Mouse (Mus musculus): ENCODE measurements at regions not wholly inside any gene's neighbourhood (a gene's known extent, or its start where the extent isn't known, plus 50 kb on each side); places are given as distances from the start of the nearest gene placed in this dataset.

DNA sequence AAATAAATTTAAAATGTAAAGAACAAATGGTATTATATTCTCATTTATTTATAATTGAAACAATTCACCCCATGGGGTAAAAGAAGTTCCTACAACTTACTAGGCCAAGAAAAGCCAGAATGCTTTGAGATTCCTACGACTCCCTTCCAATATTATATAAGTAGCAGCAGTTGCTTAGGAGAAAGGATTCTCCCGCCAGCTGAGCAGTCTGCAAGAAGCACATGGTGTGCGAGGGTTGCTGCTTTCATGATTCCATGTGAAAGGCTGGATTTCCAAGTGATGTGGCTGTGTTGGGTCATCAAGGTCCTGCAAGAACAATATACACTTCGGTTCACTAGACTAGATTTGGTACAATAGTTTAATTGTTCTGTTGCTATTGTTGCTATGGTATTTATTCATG lies 659.6 kb upstream of the Kirrel3 start:
- DNase-seq: no peak

DNA sequence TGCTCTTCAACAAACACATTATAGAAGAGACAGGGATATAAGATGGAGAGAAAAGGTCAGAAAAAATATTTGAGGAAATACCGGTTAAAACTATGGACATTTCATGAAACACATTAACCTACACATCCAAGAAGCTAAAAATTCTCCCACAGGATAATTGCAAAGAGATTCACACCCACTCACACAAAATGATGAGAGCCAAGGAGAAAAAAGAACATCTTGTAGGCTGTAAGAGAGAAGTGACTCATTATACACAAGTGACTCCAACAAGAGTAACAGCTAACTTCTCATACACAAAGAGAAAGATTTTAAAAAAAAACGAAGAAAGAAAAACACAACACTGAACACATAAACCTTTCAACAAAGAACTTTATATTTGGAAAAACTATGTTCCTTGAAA lies 658.3 kb upstream of the Kirrel3 start:
- no peak for DNase-seq

DNA sequence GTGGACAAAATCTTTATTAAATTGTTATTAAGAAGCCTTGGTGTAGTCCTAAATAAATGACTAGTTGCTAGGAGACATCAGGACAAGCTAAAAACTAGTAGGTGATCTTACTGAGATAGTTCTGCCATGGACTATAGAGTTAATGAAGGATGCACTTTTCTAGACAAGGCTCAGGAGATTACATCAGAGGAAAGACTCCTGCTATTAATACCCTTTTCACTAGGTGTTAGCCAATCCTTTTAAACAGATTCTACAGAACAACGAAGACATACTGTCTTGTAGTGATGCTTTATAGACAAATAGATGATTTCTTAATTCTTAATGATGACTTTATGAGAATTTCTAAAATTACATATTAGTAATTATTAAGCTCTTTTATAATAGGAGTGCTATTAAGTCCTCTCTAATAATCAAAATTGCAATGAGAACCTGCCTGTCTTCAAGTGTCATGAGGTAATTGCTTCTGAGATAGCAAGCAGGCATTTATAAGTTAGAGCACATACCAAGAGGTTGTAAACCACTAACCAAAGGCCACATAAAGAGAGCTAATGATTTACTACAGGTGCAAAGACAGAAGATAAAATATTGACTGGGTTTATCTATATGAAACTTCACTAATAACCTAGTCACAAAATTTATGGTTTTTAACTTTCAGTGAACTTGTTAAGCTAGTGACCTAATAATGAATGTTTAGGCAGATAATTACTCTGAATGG lies 647.9 kb upstream of the Kirrel3 start:
- DNase-seq: no peak

DNA sequence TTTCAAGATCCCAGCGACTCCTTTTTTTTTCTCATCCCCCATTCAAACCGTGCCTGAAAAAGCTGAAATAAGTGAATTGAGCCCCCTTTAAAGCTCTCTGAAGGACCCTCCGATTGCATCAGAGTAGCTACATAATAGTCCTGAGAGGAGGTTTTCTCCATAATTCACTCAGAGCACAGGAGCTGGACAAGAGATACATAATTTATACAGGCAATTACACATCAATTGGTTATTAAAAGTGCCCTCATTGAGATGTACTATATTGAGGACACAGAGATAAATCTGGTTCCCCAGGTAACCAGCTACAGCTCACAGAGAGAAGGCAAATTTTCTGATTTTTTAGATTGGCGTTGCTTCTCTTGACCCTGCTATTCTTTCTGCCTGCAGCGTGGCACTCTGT lies 636.1 kb upstream of the Kirrel3 start:
- DNase-seq: no peak

DNA sequence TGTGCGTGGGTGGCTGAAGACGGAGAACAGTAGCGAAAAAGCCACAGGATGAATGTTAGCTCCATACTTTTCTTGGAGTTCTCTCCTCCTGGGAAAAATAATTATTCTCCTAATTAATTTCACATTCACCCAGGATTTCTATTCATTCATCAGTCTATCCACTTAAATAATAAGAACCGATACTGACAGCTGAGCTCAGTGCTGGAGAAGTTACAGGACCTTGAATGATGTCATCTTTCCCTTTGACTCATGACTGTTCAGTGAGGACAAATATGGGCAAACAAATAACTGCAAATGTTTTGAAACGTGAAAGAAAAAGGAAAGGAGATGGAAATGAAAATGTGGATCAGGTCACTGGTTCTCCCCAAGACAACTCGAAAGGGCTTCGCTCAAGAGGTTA lies 635.7 kb upstream of the Kirrel3 start:
- DNase-seq: no peak

DNA sequence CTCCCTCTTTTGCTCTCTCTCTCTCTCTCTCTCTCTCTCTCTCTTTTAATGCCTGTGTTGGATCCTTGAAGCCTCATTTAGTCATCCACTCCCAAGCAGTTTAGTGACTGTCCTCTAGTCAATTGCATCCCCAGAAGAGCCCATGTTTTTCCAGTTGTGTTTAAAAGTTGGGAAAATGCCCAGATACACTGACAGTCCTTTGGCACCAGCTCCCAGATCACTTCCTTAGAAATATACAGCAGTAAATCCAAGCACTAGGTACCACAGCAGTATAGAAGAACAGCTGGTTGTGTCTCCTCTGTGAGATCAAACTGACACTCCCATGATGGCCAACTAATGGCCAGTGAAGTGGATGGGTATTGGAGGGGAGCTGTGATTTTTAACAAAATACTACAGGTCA lies 634.7 kb upstream of the Kirrel3 start:
- no peak for DNase-seq

DNA sequence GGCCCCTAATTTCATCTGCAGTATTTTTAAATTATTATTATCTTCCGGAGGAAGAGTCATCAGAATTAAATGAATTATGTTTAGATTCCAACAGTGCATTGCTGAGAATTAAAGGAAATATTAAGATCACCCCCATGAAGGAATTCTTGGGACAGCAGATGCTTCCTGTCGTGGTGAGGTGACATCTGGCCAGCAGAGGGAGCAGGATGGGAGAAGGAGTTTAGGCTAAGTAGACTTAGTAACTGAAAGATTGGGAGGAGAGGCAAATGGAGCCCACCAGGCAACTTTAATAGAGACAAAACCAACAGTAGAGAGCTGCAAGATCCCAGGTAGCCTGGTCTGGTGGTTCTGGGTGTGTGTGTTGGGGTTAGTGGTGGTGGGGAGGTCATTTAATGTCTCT lies 629.5 kb upstream of the Kirrel3 start:
- DNase-seq: no peak

DNA sequence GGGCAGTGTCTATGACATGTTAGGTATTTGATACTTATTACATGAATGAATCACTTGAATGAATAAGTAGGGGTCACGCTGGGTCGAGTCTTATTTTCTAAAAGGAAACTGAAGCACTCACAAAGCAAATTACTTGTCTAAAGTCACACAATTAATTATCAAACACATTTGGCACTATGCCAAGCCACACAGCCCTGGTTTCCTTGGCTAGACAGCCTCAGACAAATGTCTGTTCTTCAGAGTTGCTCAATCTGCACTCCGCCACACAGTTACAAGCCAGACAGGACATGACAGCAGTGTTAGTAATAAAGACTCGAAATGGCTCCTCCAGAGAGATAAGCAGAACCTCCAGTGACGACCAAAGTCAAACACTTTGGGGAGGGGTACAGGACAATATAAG lies 627.2 kb upstream of the Kirrel3 start:
- no peak for DNase-seq

DNA sequence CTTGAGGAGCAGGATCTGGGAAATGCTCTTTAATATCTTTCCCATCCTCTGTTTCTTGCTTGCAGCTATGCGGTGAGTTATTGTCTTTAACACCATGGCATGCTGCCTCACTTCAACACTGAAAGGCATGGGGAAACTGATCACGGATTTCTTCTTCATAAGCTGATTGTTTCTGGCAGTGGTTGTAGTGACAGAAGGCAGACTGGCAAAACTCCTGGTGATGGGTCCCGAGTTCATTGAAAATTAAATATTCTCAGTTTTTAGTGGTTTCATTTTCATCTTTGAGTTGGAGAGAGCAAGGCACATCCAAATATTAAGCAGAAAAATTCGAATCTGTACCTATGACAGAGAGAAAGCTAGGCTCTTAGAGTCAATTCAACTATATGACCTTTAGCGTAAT lies 617.0 kb upstream of the Kirrel3 start:
- DNase-seq: no peak

DNA sequence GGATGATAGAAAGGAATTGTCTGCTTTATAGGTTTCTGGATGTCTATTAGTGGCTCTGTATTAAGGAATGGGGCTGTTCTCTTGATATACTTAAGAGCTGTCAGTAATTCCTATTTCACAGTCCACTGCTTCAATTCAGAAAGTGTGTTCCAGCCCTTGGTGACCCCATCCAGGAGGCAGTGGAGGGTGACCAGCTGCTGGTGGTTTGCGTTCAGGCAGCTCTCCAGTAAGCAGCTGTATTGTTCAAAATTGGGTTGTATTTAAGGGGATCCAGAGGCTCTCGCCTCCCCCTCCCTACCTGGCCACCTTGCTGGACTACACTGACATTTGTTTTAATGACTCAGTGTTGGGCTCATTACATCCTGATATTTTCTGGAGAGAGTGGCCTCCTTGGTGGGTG lies 598.4 kb upstream of the Kirrel3 start:
- DNase-seq: no peak

DNA sequence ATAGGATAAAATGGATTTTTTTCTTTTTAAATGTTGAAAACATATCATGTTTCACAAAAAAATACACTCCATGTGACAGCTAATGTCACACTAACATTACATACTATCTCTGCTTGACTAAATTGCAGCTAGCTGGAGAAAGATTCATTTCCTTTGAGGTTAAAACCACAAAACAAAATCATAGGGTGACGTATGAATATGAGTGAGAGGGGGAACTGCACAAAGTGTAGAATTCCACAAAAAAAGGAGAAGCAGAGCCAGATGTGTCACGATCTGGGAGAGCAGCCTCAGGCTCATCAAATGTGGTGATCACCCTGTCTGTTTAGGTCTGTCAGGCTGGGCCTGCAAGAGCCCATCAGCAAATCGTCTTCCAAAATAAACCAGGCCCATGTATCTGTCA lies 593.7 kb upstream of the Kirrel3 start:
- DNase-seq: no peak

DNA sequence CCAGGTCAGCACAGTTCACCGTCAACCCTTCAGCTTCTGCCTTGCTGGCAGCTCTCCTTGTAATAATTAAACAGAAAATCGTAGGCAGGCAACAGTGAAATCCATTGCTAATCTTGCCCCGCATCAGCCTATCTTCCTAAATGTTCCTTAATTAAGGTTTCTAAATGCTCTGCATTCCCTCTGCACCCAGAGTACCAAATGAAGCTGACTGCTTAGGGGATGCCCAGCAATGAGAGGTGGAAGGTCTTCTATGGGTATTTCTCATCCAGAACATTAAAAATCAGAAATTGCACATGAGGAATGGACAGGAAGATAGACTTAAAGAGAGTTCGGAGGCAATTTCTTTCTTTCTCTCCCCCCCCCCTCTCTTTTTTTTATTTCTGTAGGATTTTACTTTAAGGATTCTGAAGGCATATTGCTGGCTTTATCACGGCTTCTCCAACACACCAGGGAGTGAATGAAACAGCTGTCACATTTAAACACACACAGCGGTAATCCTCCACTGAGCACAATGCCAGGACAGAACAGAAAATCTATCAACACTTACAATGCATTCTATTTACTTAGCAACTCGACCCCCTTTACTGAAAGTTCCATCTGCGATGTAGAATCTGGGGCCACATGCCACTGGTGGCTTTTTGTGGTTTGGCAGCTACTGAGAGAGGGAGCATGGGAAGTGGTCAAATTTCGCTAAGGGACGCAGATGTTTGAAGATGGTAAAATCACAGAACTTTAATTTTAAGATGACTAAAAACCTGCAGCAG lies 584.2 kb upstream of the Kirrel3 start:
- DNase-seq: no peak

DNA sequence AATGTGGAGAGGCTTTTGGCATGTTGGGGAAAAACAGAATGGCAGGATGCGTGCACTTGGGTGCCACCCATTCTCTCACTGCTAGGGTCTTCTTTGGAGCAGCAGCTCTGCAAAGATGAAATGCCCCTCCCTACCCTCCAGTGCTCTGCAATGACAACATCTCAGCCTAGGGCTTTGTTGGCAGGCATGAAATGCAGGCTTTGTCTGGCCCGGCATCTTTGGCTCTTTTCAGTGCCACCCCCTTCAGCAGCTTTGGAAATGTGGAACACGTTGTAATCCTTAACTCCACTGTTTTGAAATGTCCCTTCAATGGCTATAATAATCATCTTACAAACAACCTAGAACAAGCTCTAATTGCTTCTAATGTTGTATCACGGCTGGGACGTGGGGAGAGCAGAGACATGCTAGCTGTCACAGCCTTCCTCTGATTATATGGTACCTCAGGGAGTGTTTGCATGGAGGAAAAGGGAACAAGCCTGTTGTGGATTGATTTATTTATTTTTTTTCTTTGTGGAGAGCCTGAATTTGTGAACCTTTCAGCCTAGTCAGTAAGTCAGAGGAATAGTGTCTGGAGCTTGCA lies 581.6 kb upstream of the Kirrel3 start:
- no peak for DNase-seq

DNA sequence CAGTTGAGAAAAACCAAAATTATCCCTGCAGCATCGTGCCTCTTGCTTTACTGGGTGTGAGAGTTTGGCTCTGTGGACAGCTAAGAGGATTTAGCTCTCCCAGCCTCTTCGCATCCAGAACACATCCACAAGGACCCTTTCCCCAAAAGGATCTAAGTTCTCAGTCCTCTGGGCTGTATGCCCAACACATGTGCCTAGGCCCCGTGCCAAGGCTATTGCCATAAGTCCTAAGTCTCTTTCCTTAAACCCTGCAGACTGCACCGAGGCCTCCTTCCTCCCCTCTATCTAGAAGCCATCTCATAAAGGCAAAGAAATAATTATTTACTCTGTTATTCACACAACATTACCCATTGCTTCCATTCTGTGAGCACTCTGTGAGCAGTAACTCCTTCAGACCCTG lies 570.8 kb upstream of the Kirrel3 start:
- no peak for DNase-seq

DNA sequence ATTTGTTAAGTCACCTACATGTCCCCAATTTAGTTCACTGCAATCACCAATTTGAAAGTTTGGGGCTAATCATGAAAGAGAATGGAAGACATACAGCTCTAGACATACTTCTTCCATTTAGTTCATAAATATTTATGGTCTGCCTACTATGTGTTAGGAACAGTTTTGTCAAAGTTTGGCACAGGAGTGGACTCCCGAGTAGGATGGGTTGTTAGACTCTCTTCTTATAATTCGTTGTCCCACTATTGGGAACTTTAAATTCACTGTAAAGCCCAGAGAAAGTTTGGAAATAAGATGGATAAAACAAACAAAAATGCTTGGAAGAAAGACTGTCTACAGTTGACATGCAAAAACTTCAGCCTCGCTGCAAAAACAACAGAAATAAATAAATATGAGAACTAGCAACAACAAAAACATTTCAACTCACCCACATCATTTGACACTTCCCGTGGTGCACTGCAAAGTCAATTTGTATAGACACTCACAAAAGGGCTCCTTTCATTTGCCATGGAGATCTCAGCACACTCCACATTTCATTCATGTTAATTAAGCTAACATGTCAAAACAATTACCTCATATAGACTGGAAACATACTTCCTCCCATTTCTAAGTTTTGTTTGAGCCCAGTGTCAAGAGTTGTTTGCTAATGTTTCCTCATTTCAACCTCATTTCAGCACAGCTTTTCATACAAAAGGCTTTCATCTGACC lies 570.2 kb upstream of the Kirrel3 start:
- DNase-seq: no peak

DNA sequence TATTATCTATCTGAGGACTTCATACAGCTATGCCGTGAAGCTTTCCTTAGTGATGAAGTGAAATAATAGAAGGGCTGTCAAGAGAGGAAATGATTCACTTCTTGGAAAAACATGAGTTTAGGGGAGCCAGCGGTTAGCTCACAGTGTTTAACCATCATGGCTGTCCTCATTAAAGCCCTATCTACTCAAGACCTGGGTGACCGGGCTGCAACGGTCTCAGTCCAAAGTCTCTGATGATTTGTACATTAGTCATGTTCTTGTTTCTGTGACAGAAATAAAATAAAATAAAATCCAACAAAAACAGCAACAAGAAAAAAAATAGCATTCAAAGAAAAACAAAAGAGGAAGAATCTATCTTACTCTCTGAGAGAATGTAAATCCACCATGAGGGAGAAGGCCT lies 555.4 kb upstream of the Kirrel3 start:
- no peak for DNase-seq

DNA sequence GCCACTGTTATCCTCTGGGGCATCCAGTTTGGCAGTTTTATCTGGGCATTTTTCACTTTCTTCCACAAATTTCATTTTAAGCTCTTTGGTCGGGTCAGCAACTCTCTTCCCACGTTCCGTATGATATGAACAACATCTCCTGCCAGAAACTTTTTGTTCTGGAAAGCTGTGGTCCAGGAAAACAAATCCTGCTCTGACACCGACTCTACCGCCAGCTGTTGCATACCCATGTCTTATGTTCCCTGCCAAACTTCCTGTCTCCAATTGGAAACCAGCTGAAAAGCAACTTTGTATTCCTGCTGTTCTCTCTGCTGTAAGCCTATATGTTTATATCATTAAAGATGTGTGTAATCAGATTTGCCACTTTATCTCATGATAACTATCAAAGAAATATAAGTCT lies 551.6 kb upstream of the Kirrel3 start:
- DNase-seq: no peak

DNA sequence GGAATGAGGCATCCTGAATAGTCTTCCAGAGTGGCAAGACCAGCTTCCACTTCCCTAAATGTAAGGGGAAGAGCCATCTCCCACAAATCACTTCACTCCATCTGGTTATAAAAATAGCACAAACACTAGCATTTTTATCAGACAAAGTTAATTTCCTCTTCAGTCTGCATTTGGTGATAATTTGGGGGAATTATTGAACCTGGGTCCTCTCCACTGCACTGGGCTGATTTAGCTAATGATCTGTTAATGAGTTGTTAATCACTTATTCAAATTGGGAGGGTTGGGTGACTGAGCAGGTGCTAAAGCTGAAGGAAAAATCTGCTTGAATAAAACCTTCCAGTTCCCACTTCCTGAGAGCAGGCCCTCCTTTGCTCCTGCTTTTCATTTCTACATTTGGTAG lies 531.4 kb upstream of the Kirrel3 start:
- DNase-seq: no peak

Measured in spleen, adult 18-20 months (tissue).